Mouse (Mus musculus) hindbrain, postnatal 0 days (tissue): Measurements from ENCODE around the gene Vav2. TPM values are rescaled to one million over a fixed set of nuclear protein-coding genes. Genes with fewer than 3 reads are reported as not detected.

Experiments
- ATAC-seq: fragments of 200-750 bp; cut with Nextera tagmentation; 2 replicates; pipeline ENCODE4 v1.8.0; 2017; ENCODE audit warnings: mild to moderate bottlenecking, moderate TSS enrichment, moderate library complexity
- DNase-seq: peaks from one replicate; pipeline ENCODE4 v3.0.0-alpha.2; 2015; ENCODE audit warnings: low spot score
- H3K27ac ChIP-seq: fragments of 300-500 bp; sonication (generic); 2 replicates; pipeline ENCODE4 v1.5.1; 2014; ENCODE audit warnings: mild to moderate bottlenecking
- H3K27me3 ChIP-seq: fragments of 300-500 bp; sonication (generic); 2 replicates; pipeline ENCODE4 v1.6.1; 2014; ENCODE audit warnings: low read length, mixed read lengths; ENCODE audit not compliant: insufficient read depth
- H3K36me3 ChIP-seq: fragments of 300-500 bp; sonication (generic); 2 replicates; pipeline ENCODE4 v1.6.1; 2014; ENCODE audit warnings: low read length, mixed read lengths; ENCODE audit not compliant: insufficient read depth
- H3K4me1 ChIP-seq: fragments of 300-500 bp; sonication (generic); 2 replicates; pipeline ENCODE4 v1.6.1; 2014; ENCODE audit warnings: antibody characterized with exemption, low read length, mixed read lengths; ENCODE audit not compliant: insufficient read depth
- H3K4me2 ChIP-seq: fragments of 300-500 bp; sonication (generic); 2 replicates; pipeline ENCODE4 v1.6.1; 2014; ENCODE audit warnings: low read depth, mild to moderate bottlenecking, low read length, moderate library complexity, mixed read lengths
- H3K4me3 ChIP-seq: fragments of 300-500 bp; sonication (generic); 2 replicates; pipeline ENCODE4 v1.5.1; 2014; ENCODE audit warnings: low read length
- H3K9ac ChIP-seq: fragments of 300-500 bp; sonication (generic); replicated peaks from 2 replicates; pipeline ENCODE4 v1.6.1; 2014; ENCODE audit warnings: mild to moderate bottlenecking, low read length, moderate library complexity, mixed read lengths
- H3K9me3 ChIP-seq: fragments of 300-500 bp; sonication (generic); 2 replicates; pipeline ENCODE4 v1.6.1; 2016; ENCODE audit warnings: low read length, mixed read lengths
- CTCF ChIP-seq: IDR thresholded peaks from 2 replicates; pipeline ENCODE4 v1.5.1; 2016; ENCODE audit warnings: antibody characterized with exemption, control low read depth, low read depth
- WGBS: fragments of 180-500 bp; shearing (Covaris S2); extraction: QIAGEN DNeasy Blood & Tissue Kit; methylation state at CpG from one replicate; pipeline ENCODE4 v1.1.7; 2014; 5-methylcytosine and 5-hydroxymethylcytosine counted together
- polyA plus RNA-seq: library from polyadenylated mRNA; unstranded; fragments of >200 nt; fragmentation: Nextera tagmentation; extraction: Ambion mirVana; gene quantifications from 2 replicates; pipeline ENCODE4 v1.2.1, GENCODE M21; 2015
- total RNA-seq: library from RNA; depleted of rRNA; stranded (reverse); fragments of >200 nt; gene quantifications from 2 replicates; pipeline ENCODE4 v1.2.3, GENCODE M21; 2014

Gene Vav2
- total and polyA plus RNA-seq, 2 experiments from 2014 or later = 8.2 to 44.9 TPM

GRCm38 (mm10) chr2:27294777-27295176 lies 132.1 kb downstream of the Vav2 start:
- TF ChIP-seq CTCF = no peak
- Histone ChIP-seq H3K27ac (no peak overlapping the region), H3K9ac (no peak overlapping the region), H3K36me3 (peaks cover 6% of the 10 kb centered on the region), H3K27me3 (no peaks in the 10 kb centered on the region), H3K4me1 (no peaks in the 10 kb centered on the region), H3K9me3 (no peaks in the 10 kb centered on the region), H3K4me3 (no peak overlapping the region), H3K4me2 (no peak overlapping the region)
- DNase-seq (no peak), ATAC-seq (no peak)
- 93% methylated on average over 3 of the region's 3 CpGs for WGBS

- 17% methylated on average over 3 of the region's 3 CpGs for WGBS
- no peaks in the 10 kb centered on the region for H3K27me3 ChIP-seq
- ATAC-seq = peak; percentile 68
- TF ChIP-seq CTCF = peak; percentile 95
- no peaks in the 10 kb centered on the region for H3K9me3 ChIP-seq
- peak overlapping the region; percentile 42; the same call in 1 of the 2 replicates for H3K27ac ChIP-seq
- H3K36me3 ChIP-seq = peaks cover 6% of the 10 kb centered on the region
- H3K4me3 ChIP-seq = no peak overlapping the region
- no peak overlapping the region for H3K9ac ChIP-seq
- no peak overlapping the region for H3K4me2 ChIP-seq
- peak; percentile 94 for DNase-seq
- no peaks in the 10 kb centered on the region for H3K4me1 ChIP-seq
Measured at GRCm38 (mm10) chr2:27289019-27289418, 137.8 kb downstream of the Vav2 start.

GRCm38 (mm10) chr2:27286971-27287710 lies 139.7 kb downstream of the Vav2 start:
- H3K4me3 ChIP-seq = no peak overlapping the region
- no peaks in the 10 kb centered on the region for H3K9me3 ChIP-seq
- H3K27me3 ChIP-seq = no peaks in the 10 kb centered on the region
- WGBS = 83% methylated on average over 7 of the region's 7 CpGs
- H3K27ac ChIP-seq = no peak overlapping the region
- TF ChIP-seq CTCF = no peak
- peaks cover 8% of the 10 kb centered on the region for H3K36me3 ChIP-seq
- H3K9ac ChIP-seq = no peak overlapping the region
- no peak for DNase-seq
- H3K4me2 ChIP-seq = no peak overlapping the region
- ATAC-seq = no peak
- H3K4me1 ChIP-seq = no peaks in the 10 kb centered on the region

GRCm38 (mm10) chr2:27284441-27284840 lies 142.4 kb downstream of the Vav2 start:
- ATAC-seq (no peak), DNase-seq (no peak)
- Histone ChIP-seq H3K36me3 (peaks cover 9% of the 10 kb centered on the region; the same call in 1 of the 2 replicates), H3K4me1 (no peaks in the 10 kb centered on the region), H3K9me3 (no peaks in the 10 kb centered on the region), H3K27ac (no peak overlapping the region), H3K4me3 (no peak overlapping the region), H3K4me2 (no peak overlapping the region), H3K27me3 (no peaks in the 10 kb centered on the region), H3K9ac (no peak overlapping the region)
- WGBS = 72% methylated on average over 7 of the region's 7 CpGs
- no peak for TF ChIP-seq CTCF

GRCm38 (mm10) chr2:27281771-27282170 lies 145.1 kb downstream of the Vav2 start:
- no peak overlapping the region for H3K9ac ChIP-seq
- DNase-seq = no peak
- H3K4me3 ChIP-seq = no peak overlapping the region
- no peak overlapping the region for H3K4me2 ChIP-seq
- no peaks in the 10 kb centered on the region for H3K4me1 ChIP-seq
- no peak for ATAC-seq
- 92% methylated on average over 9 of the region's 9 CpGs for WGBS
- H3K27ac ChIP-seq = no peak overlapping the region
- peaks cover 12% of the 10 kb centered on the region; the same call in 1 of the 2 replicates for H3K36me3 ChIP-seq
- no peak for TF ChIP-seq CTCF
- H3K9me3 ChIP-seq = no peaks in the 10 kb centered on the region
- H3K27me3 ChIP-seq = no peaks in the 10 kb centered on the region

- Histone ChIP-seq H3K9ac (no peak overlapping the region), H3K36me3 (peaks cover 17% of the 10 kb centered on the region; the same call in 1 of the 2 replicates), H3K4me3 (no peak overlapping the region), H3K4me2 (no peak overlapping the region), H3K9me3 (no peaks in the 10 kb centered on the region), H3K27me3 (no peaks in the 10 kb centered on the region), H3K4me1 (no peaks in the 10 kb centered on the region), H3K27ac (no peak overlapping the region)
- TF ChIP-seq CTCF = peak; percentile 89
- peak; percentile 69; the same call in 1 of the 2 replicates for ATAC-seq
- WGBS = 69% methylated on average over 13 of the region's 13 CpGs
- peak; percentile 90 for DNase-seq
Measured at GRCm38 (mm10) chr2:27280920-27281611, 145.8 kb downstream of the Vav2 start.
